Mouse (Mus musculus): ENCODE measurements around the gene Efcab6. TPM values are rescaled to one million over a fixed set of nuclear protein-coding genes. Genes with fewer than 3 reads are reported as not detected.

The Efcab6 gene
- total RNA-seq, 1 experiment from 2014 or later = not detected

DNA sequence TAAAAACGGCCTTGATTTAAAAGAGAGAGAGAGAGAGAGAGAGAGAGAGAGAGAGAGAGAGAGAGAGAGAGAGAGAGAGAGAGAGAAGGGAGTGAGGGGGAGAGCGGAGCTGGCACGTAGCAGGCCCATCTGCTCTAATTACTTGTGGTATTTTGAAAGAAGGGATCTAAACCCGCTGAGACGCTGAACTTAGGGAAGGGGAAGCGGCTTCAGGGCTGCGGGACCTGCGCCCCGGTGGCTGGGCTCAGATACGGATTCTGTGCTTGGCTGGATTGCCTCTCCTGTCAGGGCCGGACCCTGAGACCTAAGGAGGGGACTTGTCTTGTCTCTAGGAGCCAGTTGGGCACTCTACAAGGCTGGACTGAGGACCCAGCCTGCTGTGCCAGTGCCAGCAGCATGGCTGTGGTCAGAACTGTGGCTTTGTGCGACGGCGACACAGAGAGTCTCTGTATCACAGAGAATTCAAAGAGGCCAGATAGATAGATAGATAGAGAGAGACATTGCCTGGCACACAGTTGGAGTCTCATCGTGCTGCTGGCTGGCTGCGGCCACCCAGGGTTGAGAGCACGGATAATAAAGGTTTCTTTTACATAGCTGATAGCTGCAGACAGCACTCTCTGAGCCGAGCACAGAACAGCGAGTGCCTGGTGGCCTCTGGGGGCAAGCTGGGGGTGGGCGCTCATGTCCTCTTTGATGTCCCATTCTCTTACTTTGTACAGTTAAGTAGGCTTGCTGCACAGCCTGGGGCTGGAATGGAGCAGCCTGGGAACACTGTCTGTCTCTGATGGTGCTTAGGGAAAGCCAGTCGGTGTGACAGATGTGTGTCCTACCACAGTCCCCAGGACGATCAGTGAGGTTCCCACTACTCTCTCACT lies 222.0 kb downstream of the Efcab6 start:
- ATAC-seq (ENCODE audit: extremely low read depth, insufficient number of reproducible peaks, low FRiP score, poor library complexity, severe bottlenecking) = no peak

GRCm38 (mm10) chr15:83842419-83842818 lies 222.8 kb downstream of the Efcab6 start:
- no peak for ATAC-seq (ENCODE audit: extremely low read depth, insufficient number of reproducible peaks, low FRiP score, poor library complexity, severe bottlenecking)

DNA sequence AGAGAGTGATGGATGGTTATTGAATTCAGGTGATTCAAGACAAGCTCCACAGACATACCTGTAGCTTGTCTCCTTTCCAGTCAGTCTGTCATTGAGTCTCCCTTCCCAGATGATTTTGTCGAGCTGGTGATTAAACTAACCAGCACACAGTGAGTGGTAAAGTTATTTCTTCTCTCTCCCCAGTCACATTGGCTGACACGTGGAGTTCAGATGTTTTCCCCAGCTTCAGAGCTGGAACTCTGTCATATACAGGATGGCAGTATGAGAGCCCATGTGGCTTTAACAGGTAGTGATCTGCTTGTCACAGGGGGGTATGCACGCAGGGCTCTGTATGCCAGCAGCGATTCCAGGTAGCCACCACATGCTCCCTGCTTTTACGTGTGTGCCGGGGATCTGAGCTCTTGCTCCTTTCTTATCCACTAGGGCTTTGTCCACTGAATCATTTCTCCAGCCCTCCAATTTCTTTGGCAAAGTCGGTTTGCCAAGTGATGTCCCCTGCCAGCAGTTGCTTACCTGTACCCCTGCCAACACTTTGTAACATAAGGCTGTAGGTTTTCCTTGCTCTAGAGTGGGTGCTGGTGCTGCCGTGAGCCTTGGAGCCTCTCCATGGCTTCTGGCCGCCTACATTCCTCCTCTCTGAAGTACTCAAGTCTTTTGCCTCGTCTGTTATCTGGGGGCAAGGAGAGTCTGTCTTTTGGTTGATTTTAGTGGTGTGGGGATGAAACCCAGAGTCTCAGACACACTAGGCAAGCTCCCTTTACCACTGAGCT lies 224.0 kb downstream of the Efcab6 start:
- no peak for ATAC-seq (ENCODE audit: extremely low read depth, insufficient number of reproducible peaks, low FRiP score, poor library complexity, severe bottlenecking)

DNA sequence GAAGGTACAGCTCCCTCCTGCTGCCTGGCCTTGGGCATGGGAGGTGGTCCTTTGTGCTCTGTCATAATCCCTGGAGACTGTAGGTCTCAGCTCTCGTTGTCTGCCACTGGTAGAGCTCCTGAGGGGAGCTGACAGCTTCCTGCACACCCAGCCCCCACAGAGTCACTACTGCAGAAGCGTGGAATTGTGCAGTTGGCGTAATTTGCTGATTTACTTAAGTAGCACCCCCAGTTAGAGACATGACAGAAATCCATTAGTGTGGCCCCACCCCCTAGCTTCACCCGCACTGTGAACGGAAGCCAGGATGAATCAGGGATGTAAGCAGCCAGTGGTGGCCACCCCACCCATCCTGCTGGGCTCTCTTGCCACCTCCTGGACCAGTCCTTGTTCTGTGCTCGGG lies 232.9 kb downstream of the Efcab6 start:
- no peak for ATAC-seq (ENCODE audit: extremely low read depth, insufficient number of reproducible peaks, low FRiP score, poor library complexity, severe bottlenecking)

- no peak for ATAC-seq (ENCODE audit: extremely low read depth, insufficient number of reproducible peaks, low FRiP score, poor library complexity, severe bottlenecking)
Observed at GRCm38 (mm10) chr15:83829226-83829625, 236.0 kb downstream of the Efcab6 start.

DNA sequence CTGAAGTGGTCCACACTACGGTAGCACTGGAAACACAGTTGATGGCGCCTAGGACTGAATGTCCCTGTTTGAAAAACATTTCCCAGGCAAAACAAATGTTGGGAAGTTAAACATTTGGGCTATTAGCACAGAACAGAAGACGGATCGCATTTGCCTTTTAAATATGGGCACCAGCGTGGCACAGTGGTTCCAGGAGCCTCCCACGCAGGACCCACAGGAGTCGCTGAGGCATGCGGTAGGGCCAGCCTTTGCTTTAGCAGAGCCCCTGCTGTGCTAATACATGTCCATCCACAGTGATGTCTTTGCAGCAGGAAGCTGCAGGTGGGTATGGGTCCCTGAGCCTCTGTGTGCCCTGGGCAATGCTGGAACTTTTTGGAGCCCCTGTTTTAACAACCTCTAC lies 237.2 kb downstream of the Efcab6 start:
- no peak for ATAC-seq (ENCODE audit: extremely low read depth, insufficient number of reproducible peaks, low FRiP score, poor library complexity, severe bottlenecking)

Other genes with a start within 250 kb of the Efcab6 start
- gene Sult4a1, start 40.4 kb upstream of the Efcab6 start, total RNA-seq (2017) = not detected in 2 replicates
- gene Pnpla5, start 57.8 kb upstream of the Efcab6 start, total RNA-seq (2017) = not detected in 2 replicates
- gene Pnpla3, start 102.5 kb upstream of the Efcab6 start, total RNA-seq (2017) = not detected in 2 replicates
- gene Samm50, start 126.9 kb upstream of the Efcab6 start, total RNA-seq (2017) = 34.3 and 44.5 TPM in 2 replicates
- 1.8 and 10.5 TPM in 2 replicates for gene Parvb, start 166.7 kb upstream of the Efcab6 start, total RNA-seq (2017)